Comparison of ENCODE assay signal across 9 mouse cellular contexts in the genomic region with DNA sequence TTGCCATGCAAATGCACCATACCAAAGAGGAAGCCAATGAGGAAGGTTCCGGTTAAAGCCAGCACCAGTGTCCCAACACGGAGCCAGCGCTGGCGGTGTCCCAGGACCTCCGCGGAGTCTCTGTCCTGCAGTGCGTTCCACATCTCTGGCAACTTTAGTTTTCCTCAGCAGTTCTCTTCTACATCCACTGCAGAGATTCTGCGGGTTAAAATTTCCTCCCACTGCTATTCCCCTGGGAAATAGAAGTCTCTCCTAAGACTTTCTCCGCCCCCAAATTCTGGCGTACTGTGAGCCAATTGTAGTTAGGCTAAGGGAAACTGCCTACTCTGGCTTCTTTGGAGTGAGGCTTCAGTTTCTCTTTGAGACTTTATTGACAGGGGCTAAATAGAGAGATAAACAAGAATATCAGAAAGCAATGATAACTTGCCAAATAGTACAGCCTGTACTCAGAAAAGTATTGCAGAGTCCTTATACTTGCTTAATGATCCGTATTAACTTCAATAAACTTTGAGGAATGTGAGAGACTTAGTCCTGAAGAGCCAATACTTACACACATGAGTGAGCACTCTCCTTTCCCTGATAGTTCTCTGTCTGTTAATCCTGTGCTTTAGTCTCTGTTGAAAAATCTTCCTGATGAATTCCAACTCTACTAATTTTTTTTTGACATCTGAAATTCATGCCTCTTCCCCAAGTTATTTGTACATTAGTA. TPM values are rescaled to one million over a fixed set of nuclear protein-coding genes. Genes with fewer than 3 reads are reported as not detected.
A peak's percentile ranks its signal among the peaks of the same experiment; 100 is the strongest.
DNase-seq lines count a peak whose midpoint lies in the region; ATAC-seq lines count a peak whose summit lies in the region.
"Had no signal": no experiment of that assay in that cellular context is flagged by ENCODE, and none has a peak within 500 bp of the region (broad histone marks: within the 10 kb centered on the region; RNA-seq: fewer than 3 reads in every experiment).

A gene (minus strand): TSS at position 327 of the 709 bp plus-strand sequence.

- no peaks in the 10 kb centered on the region for H3K36me3 ChIP-seq in midbrain, embryonic 11.5 days (ENCODE audit: control insufficient read depth, insufficient read depth, low read length)

- intact Hi-C loops in gastrocnemius, postnatal 14 days (cut with DNase I; ENCODE audit: low total_unique reads): no loop called here

- H3K27ac ChIP-seq in midbrain, embryonic 11.5 days (ENCODE audit: low read depth, low read length): no peak within 1 kb of the TSS

- 0 out of 2 replicates have a peak, but pooled peaks cover 3% of the 10 kb centered on the region for H3K4me1 ChIP-seq in midbrain, embryonic 11.5 days (ENCODE audit: control insufficient read depth, insufficient read depth, low read length)

- H3K4me3 ChIP-seq in midbrain, embryonic 11.5 days (ENCODE audit: low read depth, low read length): peak within 1 kb of the TSS; percentile 9

- peak within 1 kb of the TSS; percentile 36 for H3K4me2 ChIP-seq in midbrain, embryonic 11.5 days

- H3K9me3 ChIP-seq in midbrain, embryonic 11.5 days (ENCODE audit: control insufficient read depth, low read length): no peaks in the 10 kb centered on the region

- peak; percentile 58 for ATAC-seq in midbrain, embryonic 11.5 days (ENCODE audit: low FRiP score)
- no peak for ATAC-seq in erythroid progenitor cell, adult 5-6 weeks (replicated peaks; ENCODE audit: low FRiP score, poor library complexity, severe bottlenecking)

- WGBS in midbrain, embryonic 11.5 days: 3% methylated on average over 11 of the region's 11 CpGs

- DNase-seq in gastrocnemius, postnatal 14 days: peak; percentile 4
- DNase-seq in gastrocnemius, adult 8-10 months (ENCODE audit: low spot score in 2 of 2): no peak
- peak; percentile 38 to 69 for DNase-seq in cerebellum, postnatal 10 days
- no peak for DNase-seq in gonadal fat pad, adult 2 months (ENCODE audit: low read depth)
- peak; percentile 77 to 82 for DNase-seq in kidney, postnatal 36 days
- DNase-seq in midbrain, embryonic 11.5 days (ENCODE audit: low spot score, missing footprints): peak; percentile 89
- DNase-seq in urinary bladder, postnatal 25 days (ENCODE audit: low spot score): no peak

- H3K27me3 ChIP-seq in midbrain, embryonic 11.5 days (ENCODE audit: control insufficient read depth, insufficient read depth, low read length): no peaks in the 10 kb centered on the region

- H3K9ac ChIP-seq in midbrain, embryonic 11.5 days (ENCODE audit: low read length): no peak within 1 kb of the TSS

RNA-seq across cellular contexts. Expression of the gene that starts here (rescaled TPM):
- total RNA-seq in gastrocnemius, postnatal 14 days (2021): under 1 TPM in 1 of 2 experiments, not detected in 1; 0.10 TPM
- total RNA-seq in gastrocnemius, adult 8-10 months (2022): under 1 TPM in 3 of 4 experiments, not detected in 1; 0.24 to 0.43 (median 0.38) TPM
- polyA plus RNA-seq in gonadal fat pad, adult 2 months (2012; rRNA removed): 16.9 and 24.6 TPM in 2 replicates
- 0.11 TPM in 1 of 2 replicates, not detected in the other for polyA plus RNA-seq in midbrain, embryonic 11.5 days (2014; fragmentation: Nextera tagmentation; extraction: Ambion mirVana)
- total RNA-seq in erythroid progenitor cell, adult 5-6 weeks (2015; ENCODE audit: low replicate concordance): not detected in 2 replicates
- not detected in 2 replicates for total RNA-seq in erythroid progenitor cell, adult 5-6 weeks (2017; ENCODE audit: low replicate concordance)
- polyA plus RNA-seq: small intestine, adult 2 months had no signal

Comparison
In these comparisons a context has a peak if more than half of its experiments do, and no peak if none do; other contexts are left out.
1. RNA of the gene that starts here (polyA plus RNA-seq): 16.9 to 24.6 TPM in gonadal fat pad, adult 2 months; 0.11 TPM in midbrain, embryonic 11.5 days; every median in the first group is over 10 times any median in the second.
2. Peak in DNase-seq in gastrocnemius, postnatal 14 days; RNA of the gene not detected or under 1 TPM.
3. Peak in DNase-seq, ATAC-seq, H3K4me3 ChIP-seq and H3K4me2 ChIP-seq in midbrain, embryonic 11.5 days; RNA of the gene not detected or under 1 TPM.
4. DNase-seq: peak in cerebellum, postnatal 10 days (2 of 2) and kidney, postnatal 36 days (2 of 2); none in gastrocnemius, adult 8-10 months (0 of 2), gonadal fat pad, adult 2 months (single experiment) and urinary bladder, postnatal 25 days (single experiment).